Mouse (Mus musculus): ENCODE results near the gene Nrp1.

- TF ChIP-seq CTCF (IDR thresholded peaks at IDR 0.05) (no peak), EP300 (IDR thresholded peaks at IDR 0.05) (no peak)
These were observed 32.9 kb downstream of the Nrp1 start for GRCm38 (mm10) chr8:128391182-128391760.
